Mouse (Mus musculus) forebrain, embryonic 16.5 days (tissue): ENCODE measurements around the gene Tnfrsf1b. TPM values are rescaled to one million over a fixed set of nuclear protein-coding genes. Genes with fewer than 3 reads are reported as not detected.

Experiments used
- ATAC-seq: fragments of 200-750 bp; cut with Nextera tagmentation; 2 replicates; pipeline ENCODE4 v1.8.0; 2017; ENCODE audit warnings: mild to moderate bottlenecking, moderate library complexity
- H3K27ac ChIP-seq: fragments of 300-500 bp; sonication (generic); 2 replicates; pipeline ENCODE4 v1.5.1; 2014; ENCODE audit warnings: low read length, control low read depth
- H3K27me3 ChIP-seq: fragments of 300-500 bp; sonication (generic); replicated peaks from 2 replicates; pipeline ENCODE4 v1.6.1; 2014; ENCODE audit warnings: low read length; ENCODE audit not compliant: control insufficient read depth, insufficient read depth
- H3K36me3 ChIP-seq: fragments of 300-500 bp; sonication (generic); 2 replicates; pipeline ENCODE4 v1.6.1; 2014; ENCODE audit not compliant: control insufficient read depth, insufficient read depth
- H3K4me1 ChIP-seq: fragments of 300-500 bp; sonication (generic); replicated peaks from 2 replicates; pipeline ENCODE4 v1.6.1; 2014; ENCODE audit warnings: low read length; ENCODE audit not compliant: control insufficient read depth, insufficient read depth
- H3K4me2 ChIP-seq: fragments of 300-500 bp; sonication (generic); 2 replicates; pipeline ENCODE4 v1.6.1; 2014; ENCODE audit warnings: mild to moderate bottlenecking, low read length, control low read depth
- H3K4me3 ChIP-seq: fragments of 300-500 bp; sonication (generic); replicated peaks from 2 replicates; pipeline ENCODE4 v1.5.1; 2014; ENCODE audit warnings: mild to moderate bottlenecking, low read length, control low read depth
- H3K9ac ChIP-seq: fragments of 300-500 bp; sonication (generic); replicated peaks from 2 replicates; pipeline ENCODE4 v1.6.1; 2014; ENCODE audit warnings: low read depth, low read length, control low read depth
- H3K9me3 ChIP-seq: fragments of 300-500 bp; sonication (generic); 2 replicates; pipeline ENCODE4 v1.6.1; 2016; ENCODE audit warnings: low read length; ENCODE audit not compliant: control insufficient read depth
- WGBS: fragments of 180-500 bp; shearing (Covaris S2); extraction: QIAGEN DNeasy Blood & Tissue Kit; methylation state at CpG from one replicate; pipeline ENCODE4 v1.1.7; 2014; 5-methylcytosine and 5-hydroxymethylcytosine counted together
- polyA plus RNA-seq: library from polyadenylated mRNA; unstranded; fragments of >200 nt; fragmentation: Nextera tagmentation; extraction: Ambion mirVana; gene quantifications from 2 replicates; pipeline ENCODE4 v1.2.1, GENCODE M21; 2015

Gene Tnfrsf1b
- polyA plus RNA-seq, 1 experiment from 2014 or later = 2.4 TPM

GRCm38 (mm10) chr4:145247556-145247955 is 886 bp upstream of the Tnfrsf1b start:
- WGBS = 80% methylated on average over 2 of the region's 2 CpGs
- Histone ChIP-seq H3K4me2 (no peak overlapping the region), H3K4me3 (no peak overlapping the region), H3K9me3 (no peaks in the 10 kb centered on the region), H3K27me3 (peaks cover 12% of the 10 kb centered on the region; the same call in 1 of the 2 replicates), H3K27ac (no peak overlapping the region), H3K9ac (no peak overlapping the region), H3K4me1 (peaks cover 5% of the 10 kb centered on the region; the same call in 1 of the 2 replicates), H3K36me3 (no peaks in the 10 kb centered on the region)
- ATAC-seq = no peak

- Histone ChIP-seq H3K9ac (no peak overlapping the region), H3K36me3 (no peaks in the 10 kb centered on the region), H3K4me1 (peaks cover 5% of the 10 kb centered on the region; the same call in 1 of the 2 replicates), H3K27me3 (peaks cover 12% of the 10 kb centered on the region; the same call in 1 of the 2 replicates), H3K9me3 (no peaks in the 10 kb centered on the region), H3K27ac (no peak overlapping the region), H3K4me2 (no peak overlapping the region), H3K4me3 (no peak overlapping the region)
- WGBS = 93% methylated on average over 3 of the region's 3 CpGs
- ATAC-seq = no peak
Observed at GRCm38 (mm10) chr4:145245581-145245980, 1.1 kb downstream of the Tnfrsf1b start.

- Histone ChIP-seq H3K27me3 (peaks cover 12% of the 10 kb centered on the region; the same call in 1 of the 2 replicates), H3K4me3 (no peak overlapping the region), H3K27ac (no peak overlapping the region), H3K4me1 (peaks cover 5% of the 10 kb centered on the region; the same call in 1 of the 2 replicates), H3K36me3 (no peaks in the 10 kb centered on the region), H3K4me2 (no peak overlapping the region), H3K9ac (no peak overlapping the region), H3K9me3 (no peaks in the 10 kb centered on the region)
- 95% methylated on average over 2 of the region's 2 CpGs for WGBS
- ATAC-seq = no peak
Observed at GRCm38 (mm10) chr4:145244676-145245075, 2.0 kb downstream of the Tnfrsf1b start.

GRCm38 (mm10) chr4:145242719-145243350 is 3.8 kb downstream of the Tnfrsf1b start:
- no peak overlapping the region for H3K4me2 ChIP-seq
- H3K27me3 ChIP-seq = peaks cover 12% of the 10 kb centered on the region; the same call in 1 of the 2 replicates
- no peak overlapping the region for H3K9ac ChIP-seq
- no peak overlapping the region for H3K27ac ChIP-seq
- H3K4me1 ChIP-seq = peaks cover 5% of the 10 kb centered on the region; the same call in 1 of the 2 replicates
- no peaks in the 10 kb centered on the region for H3K36me3 ChIP-seq
- no peak overlapping the region for H3K4me3 ChIP-seq
- H3K9me3 ChIP-seq = no peaks in the 10 kb centered on the region
- WGBS = 70% methylated on average over 1 of the region's 1 CpGs
- no peak for ATAC-seq

- Histone ChIP-seq H3K27ac (no peak overlapping the region), H3K9me3 (no peaks in the 10 kb centered on the region), H3K27me3 (peaks cover 4% of the 10 kb centered on the region; the same call in 1 of the 2 replicates), H3K36me3 (no peaks in the 10 kb centered on the region), H3K4me3 (no peak overlapping the region), H3K4me1 (no peaks in the 10 kb centered on the region), H3K9ac (no peak overlapping the region), H3K4me2 (no peak overlapping the region)
- 85% methylated on average over 4 of the region's 4 CpGs for WGBS
- ATAC-seq = no peak
Observed at GRCm38 (mm10) chr4:145240723-145241231, 5.9 kb downstream of the Tnfrsf1b start.

GRCm38 (mm10) chr4:145239049-145239830 is 7.4 kb downstream of the Tnfrsf1b start:
- no peak overlapping the region for H3K4me3 ChIP-seq
- no peaks in the 10 kb centered on the region for H3K27me3 ChIP-seq
- H3K9ac ChIP-seq = no peak overlapping the region
- H3K36me3 ChIP-seq = no peaks in the 10 kb centered on the region
- ATAC-seq = no peak
- no peak overlapping the region for H3K4me2 ChIP-seq
- no peak overlapping the region for H3K27ac ChIP-seq
- WGBS = 41% methylated on average over 4 of the region's 4 CpGs
- H3K4me1 ChIP-seq = no peaks in the 10 kb centered on the region
- no peaks in the 10 kb centered on the region for H3K9me3 ChIP-seq

GRCm38 (mm10) chr4:145236027-145236426 is 10.6 kb downstream of the Tnfrsf1b start:
- Histone ChIP-seq H3K27ac (no peak overlapping the region), H3K9ac (no peak overlapping the region), H3K36me3 (no peaks in the 10 kb centered on the region), H3K9me3 (no peaks in the 10 kb centered on the region), H3K4me3 (no peak overlapping the region), H3K4me2 (no peak overlapping the region), H3K27me3 (no peaks in the 10 kb centered on the region), H3K4me1 (no peaks in the 10 kb centered on the region)
- ATAC-seq = no peak
- 92% methylated on average over 7 of the region's 7 CpGs for WGBS

GRCm38 (mm10) chr4:145233487-145234228 is 13.0 kb downstream of the Tnfrsf1b start:
- no peak overlapping the region for H3K9ac ChIP-seq
- no peak for ATAC-seq
- no peak overlapping the region for H3K27ac ChIP-seq
- no peaks in the 10 kb centered on the region for H3K27me3 ChIP-seq
- no peak overlapping the region for H3K4me3 ChIP-seq
- H3K4me2 ChIP-seq = no peak overlapping the region
- H3K36me3 ChIP-seq = no peaks in the 10 kb centered on the region
- WGBS = 14% methylated on average over 3 of the region's 3 CpGs
- no peaks in the 10 kb centered on the region for H3K9me3 ChIP-seq
- no peaks in the 10 kb centered on the region for H3K4me1 ChIP-seq

- WGBS = 90% methylated on average over 5 of the region's 5 CpGs
- ATAC-seq = no peak
- no peak overlapping the region for H3K27ac ChIP-seq
Observed at GRCm38 (mm10) chr4:145231732-145232131, 14.9 kb downstream of the Tnfrsf1b start.

More at GRCm38 (mm10) chr4:145231732-145232131, 14.9 kb downstream of the Tnfrsf1b start:
- Histone ChIP-seq H3K27me3 (no peaks in the 10 kb centered on the region), H3K9ac (no peak overlapping the region), H3K4me2 (no peak overlapping the region), H3K36me3 (no peaks in the 10 kb centered on the region), H3K4me3 (no peak overlapping the region), H3K4me1 (no peaks in the 10 kb centered on the region), H3K9me3 (no peaks in the 10 kb centered on the region)
